Mouse (Mus musculus): ENCODE results near the gene Mettl3. TPM values are rescaled to one million over a fixed set of nuclear protein-coding genes. Genes with fewer than 3 reads are reported as not detected.

Mettl3 gene
- polyA plus RNA-seq, 1 experiment from 2014 or later, result 51.9 TPM

GRCm38 (mm10) chr14:52279747-52280120 is 25.2 kb downstream of the Mettl3 start:
- H3K36me3 ChIP-seq, result peaks cover 9% of the 10 kb centered on the region; the same call in 1 of the 2 replicates
- H3K27ac ChIP-seq, result peak overlapping the region; percentile 77
- no peaks in the 10 kb centered on the region for H3K27me3 ChIP-seq
- peak overlapping the region; percentile 84 for H3K9ac ChIP-seq
- ATAC-seq (ENCODE audit: insufficient number of reproducible peaks, insufficient read depth, low FRiP score, low TSS enrichment), result peak; percentile 22
- peak overlapping the region; percentile 92 for H3K4me3 ChIP-seq
- H3K4me2 ChIP-seq (replicated peaks), result peak overlapping the region; percentile 63
- no peaks in the 10 kb centered on the region for H3K9me3 ChIP-seq
- WGBS, result under 1% methylated on average over 21 of the region's 21 CpGs
- peaks cover 13% of the 10 kb centered on the region for H3K4me1 ChIP-seq

DNA sequence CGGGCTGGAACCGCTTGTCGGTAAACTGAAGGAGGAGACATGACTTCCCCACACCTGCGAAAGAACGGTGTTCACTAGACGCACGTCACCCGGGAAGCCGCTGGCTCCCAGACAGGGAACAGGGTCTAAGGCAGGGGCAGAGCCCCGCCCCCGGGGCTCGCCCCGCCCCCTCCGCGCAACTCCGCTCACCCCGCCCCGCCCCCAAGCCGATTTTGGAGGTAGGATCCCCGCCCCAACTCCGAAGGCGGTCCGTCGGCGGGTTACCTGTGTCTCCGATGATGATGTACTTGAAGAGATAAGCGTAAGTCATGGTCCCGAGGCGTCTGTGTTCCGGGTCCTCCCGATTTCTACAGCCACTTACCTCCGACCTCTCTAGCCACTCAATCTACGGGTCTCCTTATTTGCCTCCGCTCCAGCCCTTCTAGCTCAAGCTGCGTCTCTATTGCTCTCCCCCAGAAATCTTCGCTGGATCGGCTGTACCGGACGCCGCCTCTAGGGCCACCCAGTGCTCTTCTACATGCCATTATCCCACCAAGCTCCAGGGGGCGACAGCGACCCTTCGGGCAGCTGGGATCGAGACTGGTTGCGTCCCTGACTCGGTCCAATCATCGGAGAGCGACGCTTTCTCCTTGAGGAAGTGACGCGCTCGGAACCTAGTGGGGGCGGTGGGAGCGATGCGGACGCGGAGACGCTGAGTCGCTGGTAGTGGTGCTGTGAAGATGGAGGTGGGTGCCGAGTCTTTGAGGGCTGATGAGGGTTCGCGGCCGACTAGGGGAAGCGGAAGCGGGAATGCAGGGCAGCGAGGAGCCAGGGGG is 25.8 kb downstream of the Mettl3 start, which contains the start of the genes Tox4 and Rab2b:
TSS of gene Tox4 (plus strand) at position 215 of the 815 bp plus-strand sequence.
TSS of gene Rab2b (minus strand) at position 614 of the 815 bp plus-strand sequence.
- peaks cover 14% of the 10 kb centered on the region; the same call in 1 of the 2 replicates for H3K36me3 ChIP-seq
- H3K4me2 ChIP-seq (replicated peaks), result peak within 1 kb of the TSS; percentile 63
- WGBS, result under 1% methylated on average over 66 of the region's 66 CpGs
- no peaks in the 10 kb centered on the region for H3K27me3 ChIP-seq
- no peaks in the 10 kb centered on the region for H3K9me3 ChIP-seq
- peaks cover 13% of the 10 kb centered on the region for H3K4me1 ChIP-seq
- H3K27ac ChIP-seq, result peak within 1 kb of the TSS; percentile 77
- peak within 1 kb of the TSS; percentile 92 for H3K4me3 ChIP-seq
- peak within 1 kb of the TSS; percentile 84 for H3K9ac ChIP-seq
- peak; percentile 99 for ATAC-seq (ENCODE audit: insufficient number of reproducible peaks, insufficient read depth, low FRiP score, low TSS enrichment)

DNA sequence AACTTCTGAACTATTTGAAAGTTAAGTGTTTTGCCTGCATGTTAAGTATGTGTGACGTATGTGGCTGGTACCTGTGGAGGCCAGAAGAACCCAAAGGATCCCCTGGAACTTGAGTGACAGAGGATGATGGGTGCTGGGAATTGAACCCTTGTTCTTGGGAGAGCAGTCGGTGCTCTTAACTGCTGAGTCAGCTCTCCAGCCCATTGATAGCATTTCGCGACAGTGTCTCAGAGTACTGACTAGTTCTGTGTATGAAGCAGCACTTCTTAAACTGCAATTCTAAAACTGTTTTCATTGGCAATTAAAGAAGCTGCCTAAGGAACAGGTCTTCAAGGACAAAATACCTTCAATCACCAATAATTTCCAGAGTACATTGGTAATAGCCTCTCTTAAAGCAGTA is 27.7 kb downstream of the Mettl3 start:
- Histone ChIP-seq H3K4me2 (replicated peaks) (no peak overlapping the region), H3K27ac (no peak overlapping the region), H3K9ac (no peak overlapping the region), H3K9me3 (no peaks in the 10 kb centered on the region), H3K4me3 (no peak overlapping the region), H3K27me3 (no peaks in the 10 kb centered on the region), H3K4me1 (peaks cover 13% of the 10 kb centered on the region), H3K36me3 (peaks cover 24% of the 10 kb centered on the region)
- ATAC-seq (ENCODE audit: insufficient number of reproducible peaks, insufficient read depth, low FRiP score, low TSS enrichment), result no peak
- WGBS, result 96% methylated on average over 4 of the region's 4 CpGs

DNA sequence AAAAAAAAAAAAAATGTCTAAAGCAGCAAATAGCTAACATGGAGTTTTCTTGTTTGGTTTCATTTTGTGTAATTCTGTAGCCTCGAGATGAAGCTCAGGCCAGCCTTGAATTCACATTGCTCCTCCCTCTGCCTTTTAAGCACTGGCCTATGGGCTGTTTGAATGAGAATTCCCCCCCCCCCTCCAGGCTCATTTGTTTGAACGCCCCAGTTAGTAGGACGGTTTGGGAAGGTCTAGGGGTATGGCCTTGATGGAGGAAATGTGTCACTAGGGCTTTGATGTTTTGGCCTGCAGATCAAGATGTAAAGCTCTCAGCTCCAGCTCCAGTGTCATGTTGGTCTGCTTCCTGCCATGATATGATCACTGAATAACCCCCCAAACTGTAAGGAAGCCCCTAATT is 32.1 kb downstream of the Mettl3 start:
- H3K27ac ChIP-seq, result no peak overlapping the region
- H3K9ac ChIP-seq, result no peak overlapping the region
- ATAC-seq (ENCODE audit: insufficient number of reproducible peaks, insufficient read depth, low FRiP score, low TSS enrichment), result no peak
- 80% methylated on average over 3 of the region's 3 CpGs for WGBS
- no peaks in the 10 kb centered on the region for H3K4me1 ChIP-seq
- no peak overlapping the region for H3K4me2 ChIP-seq (replicated peaks)
- H3K4me3 ChIP-seq, result no peak overlapping the region
- no peaks in the 10 kb centered on the region for H3K9me3 ChIP-seq
- no peaks in the 10 kb centered on the region for H3K27me3 ChIP-seq
- H3K36me3 ChIP-seq, result peaks cover 32% of the 10 kb centered on the region

- under 1% methylated on average over 54 of the region's 54 CpGs for WGBS
- ATAC-seq (ENCODE audit: insufficient number of reproducible peaks, insufficient read depth, low FRiP score, low TSS enrichment), result peak; percentile 100
- H3K9ac ChIP-seq, result peak within 1 kb of the TSS; percentile 88
- peaks cover 4% of the 10 kb centered on the region; the same call in 1 of the 2 replicates for H3K36me3 ChIP-seq
- H3K27me3 ChIP-seq, result no peaks in the 10 kb centered on the region
- H3K4me3 ChIP-seq, result peak within 1 kb of the TSS; percentile 92
- peaks cover 6% of the 10 kb centered on the region for H3K4me1 ChIP-seq
- H3K9me3 ChIP-seq, result no peaks in the 10 kb centered on the region
- H3K4me2 ChIP-seq (replicated peaks), result peak within 1 kb of the TSS; percentile 79
- peak within 1 kb of the TSS; percentile 95 for H3K27ac ChIP-seq
Observed at GRCm38 (mm10) chr14:52257484-52258213, 47.3 kb downstream of the Mettl3 start, which contains the start of gene Chd8. TSS of gene Chd8 (minus strand) at chr14:52257780.

- Histone ChIP-seq H3K9me3 (no peaks in the 10 kb centered on the region), H3K4me3 (peak overlapping the region; percentile 92), H3K4me2 (replicated peaks) (peak overlapping the region; percentile 79), H3K9ac (peak overlapping the region; percentile 88), H3K27me3 (no peaks in the 10 kb centered on the region), H3K27ac (peak overlapping the region; percentile 95), H3K36me3 (no peaks in the 10 kb centered on the region), H3K4me1 (peaks cover 6% of the 10 kb centered on the region)
- 9% methylated on average over 18 of the region's 18 CpGs for WGBS
- ATAC-seq (ENCODE audit: insufficient number of reproducible peaks, insufficient read depth, low FRiP score, low TSS enrichment), result no peak
Observed at GRCm38 (mm10) chr14:52256311-52257175, 48.4 kb downstream of the Mettl3 start.

DNA sequence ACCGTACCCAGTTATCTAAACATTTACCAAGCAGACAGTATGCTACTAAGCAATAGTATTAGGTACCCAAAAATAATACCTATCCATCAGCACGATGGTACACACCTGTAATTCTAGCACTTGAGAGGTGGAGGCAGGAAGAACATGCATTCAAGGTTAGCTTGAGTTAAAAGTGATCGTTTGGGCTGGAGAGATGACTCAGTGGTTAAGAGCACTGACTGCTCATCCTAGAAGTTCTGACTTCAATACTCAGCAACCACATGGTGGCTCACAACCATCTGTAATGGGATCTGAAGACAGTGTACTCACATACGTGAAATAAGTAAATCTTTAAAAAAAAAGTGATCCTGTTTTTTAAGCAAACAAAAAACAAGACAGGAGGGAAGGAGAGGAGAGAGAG is 58.8 kb downstream of the Mettl3 start:
- Histone ChIP-seq H3K27me3 (no peaks in the 10 kb centered on the region), H3K27ac (no peak overlapping the region)
- 81% methylated on average over 4 of the region's 4 CpGs for WGBS

More for the DNA sequence above, 58.8 kb downstream of the Mettl3 start:
- ATAC-seq (ENCODE audit: insufficient number of reproducible peaks, insufficient read depth, low FRiP score, low TSS enrichment), result no peak
- Histone ChIP-seq H3K4me2 (replicated peaks) (no peak overlapping the region), H3K4me3 (no peak overlapping the region), H3K36me3 (peaks cover under 1% of the 10 kb centered on the region; the same call in 1 of the 2 replicates), H3K9ac (no peak overlapping the region), H3K9me3 (no peaks in the 10 kb centered on the region), H3K4me1 (peaks cover 5% of the 10 kb centered on the region; the same call in 1 of the 2 replicates)

Other genes starting within 250 kb of the Mettl3 start
- gene Hnrnpc, start 201.1 kb downstream of the Mettl3 start, polyA plus RNA-seq (2016; fragmentation: Nextera tagmentation; extraction: Ambion mirVana), result 778 and 818 TPM in 2 replicates
- gene Rpgrip1, start 194.4 kb downstream of the Mettl3 start, polyA plus RNA-seq (2016; fragmentation: Nextera tagmentation; extraction: Ambion mirVana), result 72.3 and 75.9 TPM in 2 replicates
- gene Supt16, start 107.7 kb downstream of the Mettl3 start, polyA plus RNA-seq (2016; fragmentation: Nextera tagmentation; extraction: Ambion mirVana), result 74.9 and 77.4 TPM in 2 replicates
- 56.5 and 56.7 TPM in 2 replicates for gene Chd8, start 47.3 kb downstream of the Mettl3 start, polyA plus RNA-seq (2016; fragmentation: Nextera tagmentation; extraction: Ambion mirVana)
- gene Tox4, start 26.0 kb downstream of the Mettl3 start, polyA plus RNA-seq (2016; fragmentation: Nextera tagmentation; extraction: Ambion mirVana), result 47.4 and 50.2 TPM in 2 replicates
- 26.4 and 27.4 TPM in 2 replicates for gene Rab2b, start 25.6 kb downstream of the Mettl3 start, polyA plus RNA-seq (2016; fragmentation: Nextera tagmentation; extraction: Ambion mirVana)
- 41.4 and 42.1 TPM in 2 replicates for gene Sall2, start 23.6 kb upstream of the Mettl3 start, polyA plus RNA-seq (2016; fragmentation: Nextera tagmentation; extraction: Ambion mirVana)
- gene Olfr1513, start 51.3 kb upstream of the Mettl3 start, polyA plus RNA-seq (2016; fragmentation: Nextera tagmentation; extraction: Ambion mirVana), result not detected in 2 replicates
- gene Olfr1512, start 74.0 kb upstream of the Mettl3 start, polyA plus RNA-seq (2016; fragmentation: Nextera tagmentation; extraction: Ambion mirVana), result not detected in 2 replicates
- gene Olfr1511, start 92.3 kb upstream of the Mettl3 start, polyA plus RNA-seq (2016; fragmentation: Nextera tagmentation; extraction: Ambion mirVana), result 0.10 TPM in 1 of 2 replicates, not detected in the other
- gene Olfr1510, start 109.2 kb upstream of the Mettl3 start, polyA plus RNA-seq (2016; fragmentation: Nextera tagmentation; extraction: Ambion mirVana), result not detected in 2 replicates
- not detected in 2 replicates for gene Olfr1509, start 137.9 kb upstream of the Mettl3 start, polyA plus RNA-seq (2016; fragmentation: Nextera tagmentation; extraction: Ambion mirVana)
- gene Olfr1508, start 162.4 kb upstream of the Mettl3 start, polyA plus RNA-seq (2016; fragmentation: Nextera tagmentation; extraction: Ambion mirVana), result not detected in 2 replicates
- gene Olfr1507, start 190.6 kb upstream of the Mettl3 start, polyA plus RNA-seq (2016; fragmentation: Nextera tagmentation; extraction: Ambion mirVana), result not detected in 2 replicates